Mouse (Mus musculus): Measurements from ENCODE around the gene Wdfy4. TPM values are rescaled to one million over a fixed set of nuclear protein-coding genes. Genes with fewer than 3 reads are reported as not detected.

Gene Wdfy4
- total RNA-seq, 2 experiments from 2014 or later: 2.6 to 2.9 TPM

DNA sequence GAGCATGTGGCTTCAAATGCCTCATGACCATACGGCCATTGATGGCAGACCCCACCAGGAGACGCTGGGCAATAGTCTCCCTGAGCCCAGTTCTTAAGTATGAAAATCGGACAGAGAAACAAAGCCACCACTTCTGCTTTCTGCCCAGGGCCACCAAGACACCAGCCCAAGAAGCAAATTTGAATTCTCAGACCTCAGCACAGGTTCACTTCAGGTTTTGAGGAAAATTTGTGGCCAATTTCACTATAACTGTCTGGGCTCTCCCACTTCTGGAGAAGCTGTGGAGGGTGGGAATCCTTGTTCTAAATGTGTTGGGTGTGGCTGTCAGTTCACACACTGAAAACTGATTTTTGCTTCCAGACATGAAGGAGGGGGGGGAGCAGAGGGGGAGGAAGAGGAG is 8.9 kb upstream of the Wdfy4 start:
- intact Hi-C loops (cut with DNase I): no loop called here
- DNase-seq (ENCODE audit: low spot score in 2 of 2): no peak

DNA sequence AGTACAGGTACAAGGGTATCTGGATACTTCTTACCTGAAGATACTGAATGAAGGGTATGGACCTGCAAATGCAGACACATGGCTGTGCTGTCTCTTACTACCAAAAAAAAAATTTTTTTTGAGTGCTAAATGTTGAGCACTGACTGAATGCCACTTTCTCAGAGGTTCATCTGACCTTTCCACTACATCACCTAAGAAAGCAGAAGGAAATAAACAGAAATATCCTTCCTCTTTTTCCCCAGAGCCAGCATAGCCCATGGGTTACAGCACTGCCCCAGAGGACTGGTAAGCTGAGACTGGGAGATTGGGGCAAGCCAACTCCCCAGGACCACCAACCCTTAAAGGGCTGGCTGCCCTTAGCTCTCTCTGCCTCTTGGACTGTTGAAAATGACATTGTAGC is 8.5 kb upstream of the Wdfy4 start:
- intact Hi-C loops (cut with DNase I): no loop called here
- DNase-seq (ENCODE audit: low spot score in 2 of 2): no peak

DNA sequence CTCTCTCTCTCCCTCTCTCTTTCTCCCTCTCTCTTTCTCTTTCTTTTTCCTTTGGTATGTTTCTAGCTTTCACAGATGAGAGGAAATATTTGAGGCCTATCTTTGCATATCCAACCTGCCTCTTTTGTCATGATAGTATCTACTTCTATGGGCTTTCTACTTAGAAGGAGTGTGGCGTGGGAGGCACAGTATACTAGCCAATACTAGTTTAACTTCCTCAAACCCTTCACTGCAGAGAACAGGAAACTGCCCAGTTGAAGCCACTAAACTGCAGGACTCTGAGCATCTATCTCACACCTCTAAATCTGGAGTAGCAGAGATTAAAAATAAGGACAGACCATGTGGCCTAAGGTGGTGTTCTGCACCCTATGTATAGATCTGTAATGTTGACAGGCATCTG is 5.3 kb upstream of the Wdfy4 start:
- intact Hi-C loops (cut with DNase I): no loop called here
- peak in 1 of 2 experiments; percentile 13 for DNase-seq (ENCODE audit: low spot score in 2 of 2)

DNA sequence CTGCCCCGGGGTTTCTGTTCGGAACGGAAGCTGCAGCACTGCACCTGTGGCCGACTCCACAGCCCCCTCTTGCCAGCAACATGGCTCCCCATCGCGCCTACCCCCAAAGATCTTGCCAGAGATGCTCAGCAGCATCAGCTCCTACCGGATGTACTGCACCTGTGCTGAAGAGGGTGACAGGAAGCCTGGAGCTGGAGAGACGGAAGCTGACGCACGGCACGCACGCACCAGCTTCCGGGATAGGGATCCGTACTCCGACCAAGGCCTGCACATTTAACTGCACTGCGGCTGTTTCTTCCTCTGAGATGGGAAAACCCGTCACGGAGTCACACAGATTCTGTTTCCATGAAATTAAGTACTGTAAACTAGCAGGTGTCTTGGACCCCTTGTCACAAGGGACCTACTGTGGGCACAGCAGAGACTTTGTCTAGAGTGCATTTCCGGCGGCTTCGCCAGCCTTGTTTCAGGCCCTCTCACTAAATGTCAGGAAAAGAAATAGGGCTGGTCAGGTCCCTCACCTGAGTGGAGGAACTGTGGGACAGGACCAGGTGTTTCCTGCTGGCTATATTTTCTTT is 4.6 kb upstream of the Wdfy4 start:
- DNase-seq (ENCODE audit: low spot score in 2 of 2): no peak
- intact Hi-C loops (cut with DNase I): no loop called here

DNA sequence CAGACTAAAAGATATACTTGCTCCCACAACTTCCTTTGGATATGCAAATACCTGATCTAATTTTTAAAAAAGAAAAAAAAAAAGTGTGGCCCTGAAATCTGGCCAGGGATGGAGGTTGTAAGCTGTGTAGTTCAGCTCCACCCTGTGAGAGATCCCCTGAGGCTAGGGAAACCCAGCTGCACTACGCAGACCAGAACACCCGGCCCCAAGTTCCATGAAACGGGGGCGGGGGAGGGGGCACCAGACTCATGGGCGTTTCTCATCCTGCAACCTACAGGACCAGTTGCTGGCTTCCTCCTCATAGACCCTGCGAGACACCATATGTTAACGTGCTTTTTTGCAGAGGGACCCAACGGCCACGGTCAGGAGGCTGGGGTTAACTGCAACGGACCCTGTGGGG is 3.9 kb upstream of the Wdfy4 start:
- DNase-seq (ENCODE audit: low spot score in 2 of 2): no peak
- intact Hi-C loops (cut with DNase I): no loop called here

DNA sequence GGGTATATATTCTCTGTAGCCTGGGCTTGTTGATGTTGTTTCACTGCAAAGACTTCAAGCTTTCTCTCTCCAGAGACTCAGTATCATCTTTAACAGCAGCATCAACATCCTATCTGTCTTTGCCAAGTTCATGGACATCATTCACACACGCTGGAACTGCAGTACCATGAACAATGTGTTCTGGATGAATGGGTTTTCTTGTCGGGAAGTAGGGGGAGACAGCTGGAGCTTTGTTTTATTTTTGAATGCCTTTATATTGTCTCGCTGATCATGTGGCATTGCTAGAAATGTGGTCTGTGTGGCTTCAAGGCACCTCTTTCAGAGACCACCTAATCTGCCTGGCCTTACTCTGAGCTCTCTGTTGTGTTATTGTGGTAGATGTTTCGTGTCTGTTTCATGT is 1.9 kb upstream of the Wdfy4 start:
- DNase-seq (ENCODE audit: low spot score in 2 of 2): no peak
- intact Hi-C loops (cut with DNase I): no loop called here

DNA sequence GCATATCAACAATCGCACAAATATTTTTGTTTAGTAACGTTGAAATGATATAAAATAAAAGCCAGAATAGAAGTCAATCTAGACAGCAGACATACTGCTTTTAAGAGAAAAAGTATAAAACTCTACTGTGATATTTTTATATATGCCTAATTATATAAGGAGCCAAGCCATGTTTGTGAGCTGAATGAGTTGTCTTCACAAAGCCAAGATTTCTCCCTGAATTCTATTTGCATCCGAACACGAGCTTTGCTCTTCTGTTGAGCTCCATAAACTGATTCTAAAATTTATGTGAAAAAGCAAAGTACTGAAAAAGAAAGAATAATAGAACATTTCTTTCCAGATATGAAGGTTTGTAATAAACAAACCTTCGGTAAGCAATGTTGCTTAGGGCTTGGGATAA is 5.2 kb downstream of the Wdfy4 start:
- intact Hi-C loops (cut with DNase I): no loop called here
- DNase-seq (ENCODE audit: low spot score in 2 of 2): peak in 1 of 2 experiments; percentile 21

DNA sequence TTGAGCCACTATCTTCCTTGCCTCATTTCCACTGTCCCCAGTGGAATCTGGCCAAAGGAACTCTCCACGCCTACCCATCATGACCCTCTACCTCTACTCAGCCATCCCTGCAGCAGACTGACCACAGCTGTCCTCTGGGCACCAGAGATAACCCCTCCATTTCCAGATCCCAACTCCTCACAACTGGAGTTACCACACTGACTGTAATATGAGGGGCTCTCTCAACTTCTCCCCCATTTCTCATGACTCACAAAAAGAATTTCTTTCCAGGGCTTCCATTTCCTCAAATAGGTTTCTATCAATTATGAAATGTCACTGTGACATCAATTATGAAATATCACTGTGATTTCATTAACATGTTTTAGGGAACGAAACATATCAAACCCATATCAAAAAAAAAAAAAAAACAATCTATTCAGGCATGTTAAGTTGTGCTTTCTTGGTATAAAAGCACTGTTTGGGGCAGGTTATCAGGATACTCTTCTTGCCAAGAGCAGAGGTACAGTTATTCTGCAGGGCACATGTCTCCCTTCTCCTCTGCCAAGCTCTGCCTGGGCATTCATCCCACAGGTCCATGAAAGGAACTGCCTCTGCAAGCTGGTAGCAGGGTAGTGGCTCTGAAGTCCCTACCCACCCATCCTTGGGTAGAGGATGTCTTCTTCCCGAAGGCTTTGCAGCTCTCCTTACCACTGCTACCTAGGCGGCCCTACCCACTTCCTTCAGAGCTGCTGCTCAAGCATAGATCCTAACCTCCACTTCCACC is 10.1 kb downstream of the Wdfy4 start:
- intact Hi-C loops (cut with DNase I): no loop called here
- DNase-seq (ENCODE audit: low spot score in 2 of 2): peak in 1 of 2 experiments; percentile 28

DNA sequence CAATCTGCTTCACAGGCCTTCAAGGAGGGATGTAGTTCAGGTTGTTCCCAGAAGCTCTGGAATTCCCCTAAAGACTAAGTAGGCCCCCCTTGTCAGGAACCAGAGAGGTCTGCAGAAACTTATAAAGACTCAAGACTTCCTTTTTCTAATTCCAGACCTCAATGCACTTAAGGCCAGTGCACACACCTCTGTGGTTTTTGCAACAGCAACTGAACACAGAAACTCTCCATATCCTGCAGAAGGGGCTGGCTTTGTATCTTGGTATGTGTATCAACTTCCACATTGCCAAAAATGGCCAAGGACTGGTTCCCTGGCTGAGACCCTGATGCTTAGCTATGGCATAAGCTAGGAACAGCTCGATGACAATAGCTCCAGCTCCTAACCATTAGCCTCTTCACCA is 13.4 kb downstream of the Wdfy4 start:
- no peak for DNase-seq (ENCODE audit: low spot score in 2 of 2)
- intact Hi-C loops (cut with DNase I): no loop called here

DNA sequence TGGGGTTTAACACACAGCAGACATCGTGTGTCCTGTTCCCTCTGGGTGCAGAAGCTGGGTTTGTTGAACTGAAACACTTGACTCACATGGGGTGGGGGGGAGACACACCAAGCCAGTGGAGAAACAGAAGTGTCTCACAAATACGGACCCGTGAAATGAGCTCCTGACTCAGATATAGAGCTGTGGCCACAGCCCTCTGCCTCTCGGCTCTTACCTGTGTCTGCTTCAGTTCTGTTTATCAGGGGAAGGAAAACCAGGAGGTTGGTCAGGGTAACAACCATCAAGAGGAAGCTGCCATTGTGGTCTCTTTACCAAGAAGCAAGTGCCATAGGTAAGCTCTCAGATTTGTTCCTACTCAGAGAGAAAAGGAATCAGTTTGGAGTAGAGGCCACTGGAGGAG is 16.6 kb downstream of the Wdfy4 start:
- intact Hi-C loops (cut with DNase I): no loop called here
- no peak for DNase-seq (ENCODE audit: low spot score in 2 of 2)

DNA sequence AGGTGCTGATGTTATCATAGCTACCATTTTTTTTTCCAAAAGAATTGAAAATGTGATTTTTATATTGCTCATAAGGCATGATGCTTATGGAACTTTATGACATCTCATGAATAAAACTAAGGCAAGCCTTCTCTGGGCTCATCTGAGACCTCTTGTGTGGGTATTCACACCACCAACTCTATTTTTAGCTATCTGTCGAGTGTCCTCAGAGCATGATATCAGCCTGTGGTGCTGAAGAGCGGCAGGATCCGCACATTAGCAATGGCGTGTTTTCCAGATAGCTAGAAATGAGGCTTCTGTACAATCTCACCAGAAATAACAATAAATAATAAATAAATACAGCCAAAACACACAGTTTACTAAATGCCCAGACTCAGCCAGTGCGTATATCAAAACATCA is 23.1 kb downstream of the Wdfy4 start:
- no peak for DNase-seq (ENCODE audit: low spot score in 2 of 2)
- intact Hi-C loops (cut with DNase I): no loop called here

DNA sequence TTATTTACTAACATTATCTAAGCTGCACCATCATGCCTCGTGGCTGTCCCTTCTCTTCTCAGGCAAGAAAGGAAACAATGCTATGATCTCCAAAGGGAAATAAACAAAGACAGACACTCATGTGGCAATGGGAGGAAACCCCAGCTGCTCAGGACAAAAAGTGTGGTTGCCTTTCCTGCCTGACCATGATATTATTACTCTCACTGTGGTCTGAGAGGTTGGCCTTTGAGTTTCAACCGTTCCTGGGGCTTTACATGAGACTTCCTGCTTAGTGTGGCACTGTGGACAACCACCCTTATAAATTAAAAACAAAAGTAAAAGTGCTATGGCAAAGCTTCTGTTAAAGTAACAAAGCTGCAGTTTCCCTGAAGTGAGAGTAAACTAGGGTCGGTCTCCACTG is 27.0 kb downstream of the Wdfy4 start:
- DNase-seq (ENCODE audit: low spot score in 2 of 2): no peak
- intact Hi-C loops (cut with DNase I): no loop called here

DNA sequence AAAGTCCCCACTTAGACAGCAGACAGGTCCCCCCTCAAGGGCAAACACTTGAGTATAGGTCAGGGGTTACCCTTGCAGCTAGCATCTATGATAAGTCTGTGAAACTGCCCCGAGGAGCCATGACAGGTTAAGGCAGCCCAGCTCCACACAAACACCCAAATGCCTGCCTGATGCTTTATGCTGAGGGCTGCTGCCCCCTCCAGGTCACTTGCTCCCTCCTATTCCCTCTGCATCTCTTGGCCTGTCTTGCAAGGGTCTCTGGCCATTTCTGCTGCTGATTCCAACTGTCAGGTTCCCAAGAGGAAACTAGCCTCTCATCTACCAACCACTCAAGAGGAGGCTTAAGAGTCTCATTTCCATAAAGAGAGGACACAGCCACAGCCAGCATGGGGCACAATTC is 32.4 kb downstream of the Wdfy4 start:
- DNase-seq (ENCODE audit: low spot score in 2 of 2): no peak
- intact Hi-C loops (cut with DNase I): no loop called here

DNA sequence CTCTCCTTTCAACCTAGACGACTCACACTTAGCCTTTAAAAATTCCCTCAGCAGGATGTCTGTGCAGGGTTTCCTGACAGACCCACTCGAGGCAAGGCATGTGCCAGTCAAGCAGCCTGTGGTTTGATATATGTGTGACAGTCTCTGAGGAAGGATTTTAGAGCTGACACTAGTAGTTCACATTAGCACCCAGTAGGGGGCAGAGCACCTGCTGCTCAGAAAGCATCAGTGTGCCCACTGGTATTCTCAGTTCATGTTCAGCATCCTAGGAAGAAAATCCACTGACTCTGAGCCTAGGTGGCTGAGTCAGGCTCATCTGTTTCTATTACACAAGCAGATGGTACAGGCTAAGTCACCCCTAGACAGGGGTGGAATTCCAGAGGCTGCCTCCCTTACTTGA is 39.0 kb downstream of the Wdfy4 start:
- DNase-seq (ENCODE audit: low spot score in 2 of 2): no peak
- intact Hi-C loops (cut with DNase I): loop anchor here (2.0 kb wide), 1 partner anchor 59 kb away; no protein-coding TSS in a partner anchor

DNA sequence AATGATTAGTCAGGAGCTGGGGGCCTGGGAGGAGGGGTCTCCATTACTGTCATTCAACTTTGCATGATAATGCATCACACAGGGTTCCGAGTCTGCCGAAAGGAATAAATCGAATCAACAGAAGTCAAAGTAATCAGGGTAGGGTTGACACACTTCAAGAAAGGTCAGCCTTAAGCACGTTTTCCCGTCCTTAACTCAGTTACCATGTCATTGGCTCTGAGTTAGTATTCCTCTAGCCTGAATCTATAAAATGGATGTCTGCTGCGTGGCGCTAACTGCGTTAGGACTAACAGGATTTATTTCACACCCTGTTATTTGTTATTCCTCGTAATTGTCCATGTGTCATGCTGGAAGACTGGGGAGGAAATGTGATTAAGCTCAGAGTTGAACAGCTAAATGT is 48.5 kb downstream of the Wdfy4 start:
- no peak for DNase-seq (ENCODE audit: low spot score in 2 of 2)

DNA sequence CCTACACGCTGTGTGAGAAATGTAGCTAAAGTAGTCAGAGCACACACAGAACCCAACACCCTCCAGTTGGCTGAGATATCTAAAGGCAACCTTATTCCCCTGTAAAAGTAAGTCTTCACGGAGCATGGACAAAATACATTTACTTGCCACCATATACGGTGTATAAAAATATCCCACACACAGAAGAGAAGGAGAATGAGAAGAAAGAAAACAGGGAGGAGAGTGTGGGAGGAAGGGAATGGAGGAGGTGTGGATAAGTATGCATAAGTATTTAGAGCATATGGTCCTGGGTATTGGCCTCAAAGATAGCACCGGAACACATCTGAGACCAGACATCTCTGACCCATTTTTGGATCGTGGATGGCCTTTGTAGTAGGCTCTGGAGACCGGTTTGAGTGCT is 50.1 kb downstream of the Wdfy4 start:
- DNase-seq (ENCODE audit: low spot score in 2 of 2): peak in 1 of 2 experiments; percentile 72
- intact Hi-C loops (cut with DNase I): no loop called here

More for the DNA sequence above, 48.5 kb downstream of the Wdfy4 start:
- intact Hi-C loops (cut with DNase I): no loop called here

DNA sequence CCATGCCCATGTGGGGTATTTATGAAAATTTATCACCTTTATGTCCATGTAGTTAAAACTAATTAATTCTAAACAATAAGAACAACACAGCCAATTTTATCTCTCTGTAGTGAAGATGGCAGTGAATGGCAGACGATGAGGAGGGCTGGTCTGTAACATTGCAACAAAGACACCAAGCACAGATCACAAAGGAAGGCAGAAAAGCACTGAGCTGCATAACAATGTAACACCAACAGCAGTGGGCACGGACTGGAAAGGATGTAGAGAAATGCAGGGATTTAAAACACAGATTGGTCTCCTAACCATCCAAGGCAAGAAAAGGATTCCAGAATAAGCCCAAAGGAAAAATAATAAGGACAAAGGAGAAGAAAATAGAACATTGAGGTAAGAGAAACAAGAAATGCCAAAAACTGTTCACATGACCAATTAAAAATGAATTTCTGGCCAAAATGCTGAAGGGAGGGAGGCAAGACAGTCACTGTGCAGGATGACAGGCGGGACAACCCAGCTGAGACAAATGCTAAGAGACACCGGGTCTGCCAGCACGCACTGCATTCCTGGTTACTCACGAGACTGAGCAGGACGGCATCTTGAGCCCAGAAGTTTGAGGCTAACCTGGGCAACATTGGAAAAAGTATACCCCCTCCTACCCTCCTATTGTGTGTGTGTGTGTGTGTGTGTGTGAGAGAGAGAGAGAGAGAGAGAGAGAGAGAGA is 54.1 kb downstream of the Wdfy4 start:
- intact Hi-C loops (cut with DNase I): loop anchor here (5.0 kb wide), 1 partner anchor 66 kb away; no protein-coding TSS in a partner anchor
- DNase-seq (ENCODE audit: low spot score in 2 of 2): no peak

DNA sequence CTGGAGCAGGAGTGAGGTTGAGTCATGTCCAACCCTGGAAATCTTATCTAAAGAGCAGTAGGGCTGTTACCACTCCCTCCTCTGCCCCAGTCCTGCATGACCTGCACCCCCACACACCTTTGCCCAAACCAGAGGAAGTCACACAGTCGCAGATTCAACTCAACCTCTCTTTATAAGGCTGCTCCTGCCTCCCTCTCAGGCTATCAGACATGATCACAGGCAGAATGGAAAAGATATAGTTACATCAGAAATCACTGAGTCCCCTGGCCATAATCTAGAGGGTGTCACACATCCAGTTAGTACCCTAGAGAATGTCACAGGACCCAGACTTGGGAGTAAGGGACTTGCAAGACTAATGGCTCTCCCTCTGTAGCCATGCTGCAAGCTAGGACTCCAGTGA is 68.7 kb downstream of the Wdfy4 start:
- intact Hi-C loops (cut with DNase I): no loop called here
- no peak for DNase-seq (ENCODE audit: low spot score in 2 of 2)

DNA sequence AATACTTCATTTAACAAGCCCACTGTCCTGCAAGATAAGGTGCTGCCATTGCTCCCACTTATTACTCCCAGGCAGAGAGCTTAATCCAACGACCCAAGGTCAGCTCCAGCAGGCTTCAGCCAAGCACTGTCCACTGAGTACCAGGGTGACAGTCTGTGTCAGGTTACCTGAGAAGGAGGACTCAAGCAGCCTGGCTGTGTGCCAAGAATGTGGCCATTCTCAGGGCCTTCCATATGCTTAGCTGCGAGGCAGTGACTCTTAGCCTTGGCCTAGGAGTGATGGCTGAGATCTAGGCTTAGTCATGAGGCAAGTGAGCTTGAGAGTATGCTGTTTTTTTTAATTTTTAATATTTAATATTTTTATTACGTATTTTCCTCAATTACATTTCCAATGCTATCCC is 80.5 kb downstream of the Wdfy4 start:
- intact Hi-C loops (cut with DNase I): no loop called here
- DNase-seq (ENCODE audit: low spot score in 2 of 2): no peak

DNA sequence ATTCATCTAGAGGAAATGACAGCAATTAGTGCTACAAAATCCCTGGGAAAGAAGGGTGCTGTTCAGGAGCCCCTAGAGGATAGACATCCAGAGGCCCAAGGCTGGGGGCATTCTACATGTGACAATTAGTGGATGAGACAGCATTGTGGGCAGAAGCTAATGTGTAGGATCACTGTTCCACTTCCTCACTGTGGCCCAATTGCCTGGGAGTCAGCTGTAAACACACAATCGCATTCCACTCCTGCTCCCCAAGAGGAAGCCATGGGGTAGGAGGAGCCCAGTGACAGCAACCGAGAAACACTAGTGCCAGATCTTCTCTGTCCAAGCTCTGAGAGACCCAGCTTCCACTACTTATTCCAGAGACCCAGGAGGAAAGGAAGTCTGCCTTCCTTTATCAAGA is 83.7 kb downstream of the Wdfy4 start:
- intact Hi-C loops (cut with DNase I): no loop called here
- DNase-seq (ENCODE audit: low spot score in 2 of 2): no peak

DNA sequence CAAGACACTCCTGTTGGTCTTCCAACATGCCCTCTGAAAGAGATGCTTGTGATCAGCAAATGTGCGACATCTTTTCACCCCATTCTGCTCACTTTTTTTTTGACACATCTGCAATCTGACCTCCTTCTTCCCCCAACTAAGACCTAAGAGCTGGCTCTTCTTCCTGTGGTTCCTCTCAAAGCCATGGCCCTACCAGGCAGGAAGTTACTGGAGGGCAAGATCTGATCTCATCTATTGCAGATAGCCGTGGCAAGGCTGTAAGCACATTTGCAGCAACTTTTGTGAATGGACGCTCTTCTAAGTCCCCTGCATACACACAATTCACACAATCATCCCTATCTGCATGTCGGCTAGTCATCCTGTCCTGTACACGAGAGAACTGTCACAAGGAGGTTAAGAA is 85.4 kb downstream of the Wdfy4 start:
- intact Hi-C loops (cut with DNase I): no loop called here
- no peak for DNase-seq (ENCODE audit: low spot score in 2 of 2)
